Mouse (Mus musculus) splenic B cell, adult 2 months (primary cell): ENCODE results near the gene Znrf4.

Experiments
- DNase-seq: peaks from one replicate; pipeline ENCODE4 v3.0.0-alpha.2; 2011; ENCODE audit warnings: low read depth, low spot score
- H3K27me3 ChIP-seq: 2 replicates; pipeline ENCODE4 v1.6.1; 2012; ENCODE audit warnings: mild to moderate bottlenecking, low read length, moderate library complexity, mixed read lengths; ENCODE audit not compliant: control insufficient read depth, poor library complexity, insufficient read depth, severe bottlenecking
- H3K36me3 ChIP-seq: 2 replicates; pipeline ENCODE4 v1.6.1; 2012; ENCODE audit warnings: mild to moderate bottlenecking, low read length, moderate library complexity, mixed read lengths; ENCODE audit not compliant: control insufficient read depth, poor library complexity, insufficient read depth, severe bottlenecking

The Znrf4 gene

DNA sequence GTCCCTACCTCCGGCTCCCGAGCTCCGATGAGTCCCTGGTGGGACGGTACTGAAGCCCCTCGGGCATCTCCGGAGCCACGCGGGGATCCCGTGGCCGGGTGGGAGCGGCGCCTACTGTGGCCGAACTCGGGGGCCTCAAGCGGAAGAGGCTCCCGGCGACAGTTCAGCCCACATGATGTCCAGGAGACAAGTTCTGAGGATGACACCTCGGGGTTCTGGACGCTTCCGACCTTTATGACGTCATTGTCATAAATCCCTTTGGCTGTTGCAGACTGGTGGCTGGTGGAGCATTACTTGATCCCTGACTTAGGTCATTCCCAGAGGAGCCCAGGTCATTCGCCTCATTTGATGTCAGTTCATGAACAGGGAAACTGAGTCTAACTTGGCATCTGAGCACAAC, at the start of gene Znrf4:
Gene Znrf4 (minus strand): TSS at position 122 of the 400 bp plus-strand sequence.
- no peaks in the 10 kb centered on the region for H3K36me3 ChIP-seq
- H3K27me3 ChIP-seq, result no peaks in the 10 kb centered on the region; the same call in 1 of the 2 replicates
- DNase-seq, result no peak

DNA sequence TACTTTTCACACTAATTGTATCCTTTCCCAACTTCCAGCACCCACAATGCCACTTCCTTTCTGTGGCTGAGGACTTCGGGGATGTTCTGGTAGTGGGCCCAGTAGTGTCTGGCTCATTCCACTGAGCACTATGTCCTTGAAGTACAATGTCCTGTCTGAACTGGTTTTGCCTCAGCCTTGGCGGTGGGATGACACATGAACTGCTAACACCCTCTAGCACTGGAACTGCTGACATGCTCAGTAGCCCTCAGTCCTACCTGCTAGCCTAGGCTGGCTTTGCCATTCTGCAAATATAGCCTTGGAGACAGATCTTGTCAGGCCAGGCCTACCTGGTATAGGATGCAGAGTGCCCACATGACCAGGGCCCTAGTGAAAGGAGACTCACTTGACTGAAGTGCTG, 49.6 kb upstream of the Znrf4 start:
- H3K36me3 ChIP-seq, result peaks cover 17% of the 10 kb centered on the region
- no peak for DNase-seq
- no peaks in the 10 kb centered on the region for H3K27me3 ChIP-seq

DNA sequence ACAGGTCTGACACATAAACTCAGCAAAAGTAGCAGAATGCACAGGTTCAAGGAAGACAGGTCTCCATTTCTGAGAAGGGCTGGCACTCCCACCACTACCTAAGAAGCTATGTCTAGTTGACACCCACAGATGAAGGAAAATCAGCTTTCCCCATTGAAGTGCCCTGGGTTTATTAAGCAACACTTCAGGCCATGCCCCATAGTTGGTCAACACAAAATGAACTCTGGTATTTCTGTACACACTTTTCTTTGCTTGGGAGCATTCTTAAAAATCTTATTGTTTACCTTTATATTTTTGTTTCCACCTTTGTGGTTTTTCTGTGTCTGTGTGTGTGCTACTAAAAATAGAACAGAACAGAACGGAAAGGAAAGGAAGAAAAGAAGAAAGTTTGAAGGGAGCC, 47.9 kb upstream of the Znrf4 start:
- DNase-seq, result no peak
- Histone ChIP-seq H3K27me3 (no peaks in the 10 kb centered on the region), H3K36me3 (peaks cover 9% of the 10 kb centered on the region; the same call in 1 of the 2 replicates)

GRCm38 (mm10) chr17:56559386-56559785, 47.2 kb upstream of the Znrf4 start:
- Histone ChIP-seq H3K27me3 (no peaks in the 10 kb centered on the region), H3K36me3 (peaks cover 7% of the 10 kb centered on the region; the same call in 1 of the 2 replicates)
- DNase-seq, result no peak

DNA sequence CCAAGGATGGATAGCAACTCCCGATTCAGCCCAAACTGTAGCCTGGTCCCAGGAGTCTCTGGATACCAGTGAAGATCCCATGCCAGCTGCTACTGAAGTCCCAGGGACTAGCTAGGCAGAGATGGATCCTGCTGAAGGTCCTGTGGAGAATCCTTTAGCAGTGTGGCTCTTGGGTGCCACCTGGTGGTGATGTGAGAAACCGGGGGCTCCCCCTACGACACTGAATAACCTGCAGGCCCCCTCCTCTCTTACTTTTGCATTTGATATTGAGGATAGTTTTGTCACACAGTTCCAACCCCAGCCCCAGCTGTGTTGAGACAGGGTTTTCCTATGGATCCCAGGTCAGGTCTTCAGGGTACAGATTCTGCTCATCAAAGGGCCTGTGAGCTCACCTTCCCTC, 46.2 kb upstream of the Znrf4 start:
- Histone ChIP-seq H3K36me3 (peaks cover 4% of the 10 kb centered on the region; the same call in 1 of the 2 replicates), H3K27me3 (no peaks in the 10 kb centered on the region)
- DNase-seq, result peak; percentile 74

DNA sequence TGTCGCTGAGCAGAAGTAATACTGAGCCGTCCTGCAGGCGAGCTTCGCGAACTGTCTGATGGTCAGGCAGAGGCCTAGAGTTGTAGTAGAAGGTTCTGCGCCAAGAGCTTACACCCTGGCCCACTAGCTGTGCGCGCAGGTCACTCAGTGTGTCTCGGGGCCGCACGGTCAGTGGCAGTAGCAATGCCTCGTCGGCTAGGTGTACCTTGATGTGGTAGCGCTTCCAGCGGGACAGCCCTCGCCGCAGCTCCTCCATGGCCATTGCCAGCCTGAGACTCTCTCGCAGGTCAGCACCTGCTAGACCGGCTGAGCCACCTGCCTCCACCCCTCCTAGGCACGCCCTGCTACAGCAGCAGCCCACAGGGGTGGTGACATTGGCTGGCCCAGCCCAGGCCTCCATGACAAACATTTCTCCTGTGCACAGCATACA, 41.9 kb upstream of the Znrf4 start, which contains the start of gene Gm20219:
Gene Gm20219 (minus strand): TSS at position 266 of the 430 bp plus-strand sequence.
- DNase-seq, result no peak
- no peaks in the 10 kb centered on the region for H3K36me3 ChIP-seq

GRCm38 (mm10) chr17:56552781-56553363, 40.6 kb upstream of the Znrf4 start:
- no peaks in the 10 kb centered on the region for H3K36me3 ChIP-seq
- DNase-seq, result peak; percentile 88
- no peaks in the 10 kb centered on the region for H3K27me3 ChIP-seq

More for the DNA sequence above, 41.9 kb upstream of the Znrf4 start, which contains the start of gene Gm20219:
- no peaks in the 10 kb centered on the region for H3K27me3 ChIP-seq

DNA sequence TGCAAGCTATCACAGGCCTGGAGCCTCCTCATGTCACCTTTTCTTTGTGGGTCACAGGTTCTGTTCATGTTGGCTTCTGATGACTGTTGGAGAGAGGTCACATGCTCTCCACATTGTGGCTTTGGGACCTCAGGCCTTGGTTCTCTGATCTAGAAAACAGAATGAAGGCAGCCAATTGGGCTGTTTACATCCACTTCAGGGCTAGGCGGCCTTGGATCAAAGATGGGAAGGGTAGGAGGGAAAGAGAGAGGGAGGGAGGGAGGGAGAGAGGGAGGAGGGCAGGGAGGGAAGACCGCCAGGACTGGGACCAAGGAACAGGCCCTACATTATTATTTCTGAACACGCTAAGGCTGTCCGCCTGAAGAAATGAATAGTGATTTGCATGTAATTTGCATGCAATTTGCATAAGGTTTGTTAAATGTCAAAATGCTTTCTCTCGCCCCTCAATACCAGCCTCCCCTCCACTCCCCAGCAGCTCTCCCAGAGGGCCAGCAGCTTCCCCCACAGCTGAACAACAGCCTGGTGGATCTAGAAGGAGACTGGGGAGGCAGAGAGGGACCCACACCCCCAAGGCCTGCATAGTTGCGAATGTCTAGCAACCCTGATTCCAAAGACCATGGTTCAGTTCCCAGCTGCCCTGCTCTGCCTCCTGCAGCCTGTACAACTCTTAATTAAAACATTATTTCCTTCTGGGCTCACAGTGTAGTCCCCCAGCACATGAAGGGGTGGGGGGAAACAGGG, 39.8 kb upstream of the Znrf4 start:
- no peaks in the 10 kb centered on the region for H3K27me3 ChIP-seq
- no peak for DNase-seq
- H3K36me3 ChIP-seq, result no peaks in the 10 kb centered on the region

- no peaks in the 10 kb centered on the region for H3K36me3 ChIP-seq
- DNase-seq, result no peak
- H3K27me3 ChIP-seq, result no peaks in the 10 kb centered on the region
Observed at GRCm38 (mm10) chr17:56550784-56551475, 38.7 kb upstream of the Znrf4 start.

- Histone ChIP-seq H3K36me3 (no peaks in the 10 kb centered on the region), H3K27me3 (no peaks in the 10 kb centered on the region)
- DNase-seq, result no peak
Observed at GRCm38 (mm10) chr17:56548605-56549105, 36.4 kb upstream of the Znrf4 start.

DNA sequence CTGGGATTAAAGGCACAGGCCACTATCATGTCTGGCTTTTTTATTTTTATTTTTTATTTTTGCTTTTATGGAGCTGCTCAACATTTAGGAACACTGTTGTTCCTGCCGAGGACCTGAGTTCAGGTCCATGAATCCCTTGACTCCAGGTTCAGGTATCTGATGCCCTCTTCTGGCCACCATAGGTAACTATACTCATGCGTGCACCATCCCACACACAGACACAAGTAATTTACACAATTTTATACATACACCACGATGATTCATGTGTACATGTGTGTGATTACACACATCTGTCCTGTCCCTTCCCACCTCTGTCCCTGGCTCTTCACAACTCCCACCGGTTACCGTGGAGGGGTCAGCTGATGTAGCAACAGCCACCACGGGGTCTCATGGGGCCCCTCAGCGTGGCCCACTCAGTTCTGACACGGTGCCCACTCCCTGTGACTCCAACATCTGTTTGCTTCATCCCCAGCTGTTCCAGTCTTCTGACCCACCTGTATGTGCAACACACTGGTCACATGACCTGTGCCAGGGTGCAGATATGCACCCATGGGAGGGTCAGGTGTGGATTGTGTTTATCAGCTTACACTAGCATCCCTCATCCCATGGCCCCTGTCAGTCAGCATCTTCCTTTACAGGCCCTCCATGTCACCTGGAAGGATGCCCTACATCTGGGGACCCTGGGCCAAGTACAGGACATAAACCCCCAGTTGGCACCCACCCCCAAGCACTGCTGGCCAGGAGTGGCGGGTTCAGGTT, 35.8 kb upstream of the Znrf4 start:
- DNase-seq, result no peak
- no peaks in the 10 kb centered on the region for H3K27me3 ChIP-seq
- H3K36me3 ChIP-seq, result no peaks in the 10 kb centered on the region

DNA sequence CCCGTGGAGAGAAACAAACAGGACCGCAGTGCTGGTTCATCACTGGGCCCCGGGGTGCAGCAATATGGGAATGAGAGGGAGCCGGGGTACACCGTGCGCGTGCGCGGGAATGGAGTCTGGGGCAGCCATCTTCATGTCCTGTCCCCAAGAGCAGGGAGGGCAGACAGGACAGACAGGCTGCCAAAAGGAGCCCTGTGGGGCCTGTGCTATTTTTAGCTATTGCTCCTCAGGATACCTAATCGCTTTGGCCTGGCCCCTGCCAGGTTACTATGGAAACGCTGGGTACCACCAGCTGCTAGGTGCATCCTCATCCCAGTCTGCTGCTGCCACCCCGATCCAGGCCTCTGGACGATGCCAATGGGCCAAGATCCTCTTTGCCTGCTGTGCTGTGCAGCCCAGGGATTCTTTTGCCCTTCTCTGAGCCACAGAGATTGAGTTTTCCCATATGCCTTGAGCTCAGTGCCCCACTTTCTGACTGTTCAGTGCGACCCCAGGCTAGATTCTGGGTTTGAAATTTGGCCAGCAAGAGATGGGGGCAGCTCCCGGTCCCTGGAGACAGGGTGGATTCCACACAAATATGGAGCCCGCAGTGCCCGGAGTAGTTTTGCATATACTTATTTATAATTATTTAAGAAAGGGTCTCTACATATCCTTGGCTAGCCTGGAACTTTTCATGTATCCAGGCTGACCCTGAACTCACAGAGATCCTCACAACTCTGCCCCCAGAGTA, 35.0 kb upstream of the Znrf4 start:
- H3K27me3 ChIP-seq, result no peaks in the 10 kb centered on the region
- H3K36me3 ChIP-seq, result no peaks in the 10 kb centered on the region
- DNase-seq, result no peak

- DNase-seq, result no peak
- Histone ChIP-seq H3K27me3 (no peaks in the 10 kb centered on the region), H3K36me3 (no peaks in the 10 kb centered on the region)
Observed at GRCm38 (mm10) chr17:56546576-56546975, 34.3 kb upstream of the Znrf4 start.

- no peaks in the 10 kb centered on the region for H3K36me3 ChIP-seq
- no peaks in the 10 kb centered on the region for H3K27me3 ChIP-seq
- DNase-seq, result no peak
Observed at GRCm38 (mm10) chr17:56545945-56546344, 33.7 kb upstream of the Znrf4 start.
